Mouse (Mus musculus): ENCODE data around the gene Olfr802.

DNA sequence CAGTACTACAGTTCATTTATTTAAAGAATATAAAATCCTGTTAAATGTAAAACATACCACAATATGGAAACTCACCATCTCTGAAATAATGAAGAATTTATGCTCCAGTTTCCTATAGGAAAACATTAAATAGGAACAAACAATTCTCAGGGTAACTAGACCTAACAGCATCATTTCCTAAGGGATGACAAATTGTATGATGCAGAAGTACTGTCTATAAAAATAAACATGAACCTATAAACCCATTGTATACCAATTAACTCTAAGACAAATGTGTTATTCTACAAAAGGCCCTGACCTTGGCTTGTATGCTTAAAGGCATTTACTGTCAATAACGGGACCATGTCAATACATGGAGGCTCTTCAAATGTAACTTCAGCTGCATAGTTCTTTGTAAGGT lies 14.2 kb downstream of the Olfr802 start, which contains the start of gene Olfr801:
- TF ChIP-seq USF1 (IDR thresholded peaks at IDR 0.05; ENCODE audit: low read depth, low read length): no peak
- no peak for TF ChIP-seq JUN (IDR thresholded peaks at IDR 0.05; ENCODE audit: insufficient read depth, low read depth, low read length)
- TF ChIP-seq ZC3H11A (IDR thresholded peaks at IDR 0.05; ENCODE audit: low read depth, low read length): no peak
- no peak for TF ChIP-seq MYC (IDR thresholded peaks at IDR 0.05; ENCODE audit: low read depth, low read length)
- TF ChIP-seq EP300 (IDR thresholded peaks at IDR 0.05; ENCODE audit: low read length): no peak
- TF ChIP-seq CTCF (conservative IDR thresholded peaks at IDR 0.05 in 1 of 2, IDR thresholded peaks at IDR 0.05 in 1 of 2; ENCODE audit: low read depth in 2 of 2, low read length in 2 of 2): no peak
- TF ChIP-seq ELF1 (IDR thresholded peaks at IDR 0.05; ENCODE audit: low read depth, low read length): no peak
- TF ChIP-seq KAT2A (IDR thresholded peaks at IDR 0.05; ENCODE audit: insufficient replicate concordance, low read length): no peak
- no peak for TF ChIP-seq MAFK (IDR thresholded peaks at IDR 0.05; ENCODE audit: insufficient replicate concordance, low read length)
- TF ChIP-seq HCFC1 (IDR thresholded peaks at IDR 0.05; ENCODE audit: low read depth, low read length): no peak
- no peak for TF ChIP-seq ETS1 (conservative IDR thresholded peaks at IDR 0.05; ENCODE audit: low read depth, low read length)

Data from CH12.LX (cell line).